Mouse (Mus musculus) adrenal gland, postnatal 25 days (tissue): ENCODE data around the gene Fchsd2. TPM values are rescaled to one million over a fixed set of nuclear protein-coding genes. Genes with fewer than 3 reads are reported as not detected.
A peak's percentile ranks its signal among the peaks of the same experiment; 100 is the strongest.

Source experiments
- DNase-seq: peaks from one replicate; pipeline ENCODE4 v3.0.0; 2021; ENCODE audit warnings: mixed read lengths
- total RNA-seq: library from RNA; stranded (reverse); gene quantifications from 2 replicates; pipeline ENCODE4 v1.2.3, GENCODE M21; 2021

The Fchsd2 gene
- total RNA-seq, 1 experiment from 2014 or later = 31.9 TPM

DNA sequence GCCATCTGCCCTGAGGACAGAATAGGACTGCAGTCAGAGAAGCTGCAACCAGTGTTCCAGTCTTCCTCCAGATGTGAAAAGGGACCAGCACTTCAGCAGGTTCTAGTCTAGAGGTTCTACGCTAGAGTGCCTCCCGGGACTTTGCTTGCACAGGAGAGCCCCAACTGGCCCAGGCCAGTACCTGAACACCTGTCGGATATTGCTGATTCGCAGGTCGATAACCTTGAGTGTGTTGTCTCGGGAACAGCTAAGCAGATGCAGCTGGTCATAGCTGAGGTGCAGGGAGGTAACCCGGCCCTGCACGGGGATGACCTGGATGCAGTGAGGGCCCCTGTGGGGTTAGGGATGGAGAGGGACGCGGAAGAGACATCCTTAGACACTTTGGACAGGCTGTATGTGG lies 197.7 kb downstream of the Fchsd2 start:
- DNase-seq = no peak

DNA sequence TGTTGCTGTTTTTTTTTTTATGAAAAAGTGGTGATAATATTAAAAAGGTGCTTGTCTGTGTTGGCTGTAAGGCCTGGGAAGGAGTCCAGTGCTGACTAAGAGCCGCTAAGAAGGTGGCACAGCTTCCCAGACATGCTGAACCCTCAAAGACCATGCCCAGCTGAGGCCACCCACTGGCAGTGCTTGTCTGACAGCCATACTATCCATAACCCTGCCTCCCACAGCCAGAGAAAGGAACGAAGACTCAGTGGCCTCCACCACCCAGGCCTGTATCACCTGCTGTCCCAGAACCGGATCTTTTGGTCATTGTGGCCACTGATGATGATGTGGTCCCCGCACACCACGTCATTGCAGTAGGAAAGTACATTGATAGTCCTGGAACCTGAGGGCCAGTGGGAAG lies 198.5 kb downstream of the Fchsd2 start:
- DNase-seq = no peak

DNA sequence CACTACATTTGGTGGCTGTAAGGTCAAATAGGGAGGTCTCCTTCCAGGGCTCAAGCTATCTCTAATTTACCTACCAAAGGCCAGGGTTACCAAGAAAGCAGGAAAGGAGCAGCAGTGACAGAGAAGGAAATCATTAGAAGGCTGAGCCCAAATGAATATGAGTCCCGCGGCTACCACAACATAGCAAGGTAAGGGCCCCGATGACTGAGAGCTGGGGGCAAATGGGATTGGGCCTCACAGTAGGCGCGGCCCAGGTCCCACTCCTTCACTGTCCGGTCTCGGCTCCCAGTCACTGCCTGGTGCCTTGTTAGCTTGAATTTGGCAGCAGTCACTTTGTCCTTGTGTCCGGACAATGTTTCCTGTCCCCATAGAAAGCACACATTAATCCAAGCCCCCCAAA lies 199.0 kb downstream of the Fchsd2 start:
- DNase-seq = no peak

DNA sequence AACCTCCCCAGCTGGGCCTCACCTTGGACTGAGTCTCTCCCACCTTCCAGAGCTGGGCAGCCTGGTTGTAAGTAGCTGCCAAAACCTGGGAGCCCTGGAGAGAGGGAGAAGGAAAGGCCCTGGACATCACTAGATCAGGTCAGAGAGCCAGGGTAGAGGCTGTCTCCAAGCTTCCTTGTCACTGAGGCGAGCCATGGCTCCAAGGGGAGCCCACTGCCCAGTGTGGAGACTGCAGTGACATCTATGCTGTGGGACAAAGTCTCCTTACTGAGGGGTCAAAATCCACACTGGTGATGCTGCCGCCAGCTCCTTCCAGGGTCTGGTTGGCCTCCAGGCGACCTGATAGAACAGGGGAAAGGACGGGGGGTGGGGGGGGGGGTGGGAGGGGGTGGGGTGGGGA lies 199.4 kb downstream of the Fchsd2 start:
- DNase-seq = no peak

DNA sequence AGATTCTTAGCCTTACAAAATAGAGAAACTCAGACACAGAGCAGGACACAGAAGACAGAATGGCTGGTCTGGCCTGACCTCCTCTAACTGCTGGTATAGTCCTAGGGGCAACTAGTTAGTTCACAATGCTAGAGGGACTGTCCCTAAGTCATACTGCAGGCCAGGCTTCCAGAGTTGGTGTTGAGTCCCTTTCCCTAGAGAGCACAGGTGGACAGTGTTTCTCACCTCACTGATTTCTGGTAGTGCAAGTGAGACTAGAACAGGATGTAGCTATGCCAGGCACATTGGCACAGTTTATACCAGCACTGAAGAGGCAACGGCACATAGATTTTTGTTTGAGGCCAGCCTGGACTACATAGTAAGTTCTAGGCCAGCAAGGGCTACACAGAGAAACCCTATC lies 200.0 kb downstream of the Fchsd2 start:
- DNase-seq = no peak

DNA sequence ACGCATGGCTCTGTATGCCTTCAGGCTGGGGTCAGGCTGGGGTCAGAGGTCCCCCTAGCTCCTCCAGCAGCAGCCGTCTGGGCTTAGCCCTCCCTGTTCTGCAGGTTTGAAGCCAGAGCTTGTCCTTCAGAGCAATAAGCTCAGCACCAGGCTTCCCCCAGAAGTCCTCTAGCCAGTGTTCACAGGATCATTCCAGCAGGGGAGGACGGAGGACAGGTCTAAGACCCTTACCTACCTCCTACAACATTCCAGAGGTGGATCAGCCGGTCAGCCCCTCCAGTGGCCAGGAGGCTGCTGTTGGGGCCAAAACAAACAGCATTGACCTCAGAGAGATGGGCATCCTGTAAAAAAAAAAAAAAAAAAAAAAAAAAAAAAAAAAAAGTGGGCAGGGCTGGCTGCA lies 200.5 kb downstream of the Fchsd2 start:
- no peak for DNase-seq

DNA sequence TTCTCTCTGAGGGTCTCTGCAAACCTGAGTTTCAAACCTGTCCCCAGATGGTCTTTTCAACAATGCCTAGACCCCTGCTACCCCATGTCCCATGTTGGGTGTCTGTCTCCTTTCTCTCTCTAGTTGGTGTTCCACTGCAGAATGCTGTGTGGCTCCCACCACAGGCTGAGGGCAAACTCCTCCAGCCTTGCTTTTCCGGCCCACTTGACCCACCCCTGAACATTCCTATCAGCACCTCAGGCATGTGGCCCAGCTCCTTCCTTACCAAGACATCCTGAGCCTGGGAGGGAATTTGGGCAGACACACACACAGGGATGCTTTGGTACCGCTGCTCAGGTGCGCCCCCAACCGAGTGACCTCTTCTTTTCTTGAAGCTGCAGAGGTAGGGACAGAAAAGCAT lies 200.9 kb downstream of the Fchsd2 start:
- DNase-seq = no peak

DNA sequence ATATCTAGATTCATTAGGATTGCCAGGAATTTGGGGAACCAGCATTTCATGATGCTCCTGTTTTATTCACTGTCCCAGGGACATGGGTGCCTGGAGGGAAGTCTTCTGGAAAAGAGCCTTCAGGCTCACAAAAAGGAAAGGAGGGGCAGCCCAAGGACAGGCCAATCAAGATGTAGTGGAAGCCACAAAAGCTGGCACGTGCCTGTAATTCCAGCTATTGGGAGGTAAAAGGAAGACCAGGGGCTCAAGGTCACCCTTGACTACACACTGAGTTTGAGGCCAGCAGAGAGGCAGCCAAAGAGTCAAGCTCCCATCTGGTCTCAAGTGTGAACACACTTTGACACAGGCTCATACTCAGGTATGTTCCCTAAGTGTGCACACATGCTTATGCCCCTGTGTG lies 202.8 kb downstream of the Fchsd2 start:
- no peak for DNase-seq

DNA sequence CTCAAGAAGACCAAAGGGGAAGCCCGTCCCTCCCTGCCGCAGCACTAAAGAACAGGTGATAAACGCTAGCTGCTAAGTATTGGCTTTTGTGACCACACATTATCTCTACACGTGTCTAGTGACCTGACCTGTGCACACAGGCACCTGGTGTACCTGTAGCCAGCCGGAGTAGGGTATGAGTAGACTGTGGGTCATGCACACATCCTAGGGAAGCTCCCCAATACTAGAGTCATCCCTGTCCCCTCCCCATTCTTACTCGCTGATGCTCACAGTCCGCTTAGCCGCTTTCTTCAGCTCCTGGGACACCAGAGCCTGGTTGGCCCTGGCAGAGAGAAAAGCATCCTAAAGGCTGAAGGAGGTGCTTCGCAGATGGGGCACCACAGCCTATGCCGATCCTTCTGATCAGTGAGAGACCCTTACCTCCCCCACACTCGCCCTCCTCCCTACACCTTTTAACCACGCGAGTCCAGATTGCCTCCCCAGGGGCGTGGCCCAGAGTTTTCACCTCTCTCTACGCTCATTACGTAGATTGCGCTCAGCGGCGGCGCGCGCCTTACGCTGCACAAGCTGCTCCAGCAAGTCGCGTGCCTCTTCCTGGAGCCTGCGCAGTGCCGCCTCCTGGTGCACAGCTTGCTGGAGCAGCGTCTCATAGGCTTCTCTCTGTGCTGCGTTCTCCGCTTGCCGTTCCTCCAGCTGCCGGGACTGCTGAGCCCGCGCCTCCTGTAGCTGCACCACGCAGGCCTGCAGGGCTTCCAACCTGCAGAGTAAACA lies 203.8 kb downstream of the Fchsd2 start:
- DNase-seq = peak; percentile 79

DNA sequence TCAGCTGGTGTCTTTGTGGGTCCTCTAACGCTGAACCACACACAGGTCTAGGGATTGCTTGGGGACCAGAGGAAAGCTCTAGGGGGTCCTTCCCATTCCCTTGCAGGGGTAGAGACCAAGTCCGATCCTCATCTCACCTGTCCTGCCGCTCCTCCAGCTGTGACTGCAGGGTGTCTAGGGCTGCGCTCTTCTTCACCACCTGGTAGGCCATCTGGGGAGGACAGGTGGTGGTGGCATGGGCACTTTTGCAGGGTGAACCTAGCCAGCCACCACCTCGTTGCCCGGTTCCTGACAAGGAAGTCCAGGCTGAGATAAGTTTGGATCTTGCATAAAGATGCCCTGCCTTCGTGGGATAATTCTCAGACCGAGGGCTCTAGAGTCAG lies 204.4 kb downstream of the Fchsd2 start:
- DNase-seq = no peak

DNA sequence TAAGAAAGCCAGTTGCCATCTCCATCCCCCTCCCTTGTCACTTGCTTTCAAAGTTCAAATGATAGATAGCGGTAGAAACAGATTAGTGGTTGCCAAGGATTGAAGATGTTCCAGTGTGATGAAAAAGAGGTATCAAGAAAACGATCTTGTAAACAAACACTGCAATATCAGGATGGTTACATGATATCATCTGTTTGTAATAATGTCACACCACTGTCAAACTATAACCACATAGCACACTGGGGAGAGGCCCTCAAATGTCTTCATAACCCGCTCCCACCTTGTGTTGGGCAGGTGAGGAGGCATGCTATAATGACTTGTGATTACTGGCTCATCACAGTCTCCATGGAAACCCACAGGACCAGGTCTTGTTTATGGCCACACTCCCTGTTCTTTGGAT lies 205.7 kb downstream of the Fchsd2 start:
- no peak for DNase-seq

DNA sequence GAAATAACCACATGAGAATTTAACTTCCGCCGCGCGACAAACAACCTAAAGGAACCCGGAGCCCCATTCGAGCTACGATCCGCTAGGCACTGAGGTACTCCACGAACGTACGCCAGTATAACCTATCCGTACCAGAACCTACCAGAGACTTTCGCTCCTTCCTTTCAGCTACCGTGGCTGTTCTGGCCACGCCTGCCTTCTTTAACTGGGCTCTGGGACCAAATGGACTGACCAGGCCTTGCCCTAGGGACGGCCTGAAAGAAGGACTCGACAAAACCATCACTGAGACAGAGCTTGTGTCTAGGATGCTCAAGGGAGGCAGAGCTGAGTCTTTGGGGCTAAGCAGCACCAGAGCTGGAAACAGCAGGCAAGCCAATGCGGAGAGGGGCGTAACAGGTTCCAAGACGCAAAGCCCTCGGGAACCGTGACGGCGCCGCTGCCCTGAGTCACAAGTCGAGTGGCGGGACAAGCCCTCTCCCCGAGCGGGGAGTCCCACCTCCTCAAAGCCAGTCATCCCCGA lies 208.8 kb downstream of the Fchsd2 start:
- DNase-seq = no peak

DNA sequence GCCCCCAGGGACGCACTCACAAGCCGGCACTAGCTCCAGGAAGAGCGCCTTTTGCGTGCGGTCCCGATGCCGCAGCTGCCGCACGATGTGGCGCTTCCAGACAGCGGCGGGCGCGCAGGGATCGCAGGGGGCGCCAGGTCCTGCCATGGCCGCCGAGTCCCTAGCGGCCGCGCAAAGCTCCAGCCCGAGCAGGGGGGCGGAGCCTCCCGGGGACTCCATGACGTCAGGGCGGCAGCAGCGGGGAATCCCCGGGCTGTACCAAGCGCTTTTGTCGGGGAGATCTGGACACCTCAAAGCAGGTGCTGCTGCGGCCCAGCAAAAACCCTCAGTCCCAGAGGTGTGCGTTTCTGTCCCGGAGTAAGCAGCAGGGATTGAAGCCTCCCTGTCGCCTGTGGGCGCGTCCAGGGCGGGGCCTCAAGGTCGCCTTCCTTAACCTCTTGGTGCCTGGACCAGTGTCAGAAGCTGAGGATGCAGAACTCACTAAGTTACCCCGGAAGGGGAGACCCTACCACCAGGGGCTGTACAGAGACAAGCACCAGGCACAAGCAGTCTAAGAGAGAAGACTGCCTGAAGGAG lies 209.3 kb downstream of the Fchsd2 start, which contains the start of gene Atg16l2:
Gene Atg16l2 (minus strand): TSS at position 371 of the 576 bp plus-strand sequence.
- DNase-seq = peak; percentile 92

DNA sequence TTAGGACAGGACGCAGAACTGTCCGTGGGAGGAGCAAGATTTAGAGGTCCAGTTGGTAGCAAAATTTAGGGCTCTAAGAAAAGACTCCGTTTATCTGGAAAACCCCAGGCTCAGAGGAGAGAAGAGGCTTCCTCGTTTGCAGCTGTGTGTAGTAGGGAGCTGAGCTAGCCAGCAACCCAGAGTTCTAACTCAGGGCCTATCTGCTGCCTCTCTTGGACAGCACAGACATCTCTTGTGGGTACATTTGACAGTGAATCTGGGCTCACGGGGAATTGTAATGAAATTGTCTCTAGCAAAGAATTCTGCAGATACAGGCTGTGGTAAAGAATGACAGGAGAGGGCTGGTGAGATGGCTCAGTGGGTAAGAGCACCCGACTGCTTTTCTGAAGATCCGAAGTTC lies 210.0 kb downstream of the Fchsd2 start:
- DNase-seq = no peak

DNA sequence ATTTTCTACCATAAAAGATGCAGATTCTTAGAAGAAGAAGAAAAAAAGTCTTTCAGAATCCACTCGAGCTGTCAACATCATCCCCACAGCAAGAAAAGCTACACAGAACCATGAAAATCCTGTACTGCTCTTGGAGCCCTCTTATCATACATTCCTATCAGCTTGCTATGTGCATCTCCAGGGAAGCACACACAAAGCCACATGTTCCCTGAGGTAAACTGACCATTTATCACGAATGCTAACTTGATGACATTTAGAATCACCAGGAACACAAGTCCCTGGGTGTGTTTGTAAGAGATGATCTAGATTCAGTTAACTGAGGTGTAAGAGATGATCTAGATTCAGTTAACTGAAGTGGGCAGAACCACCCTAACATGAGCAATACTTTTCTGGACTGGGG lies 214.2 kb downstream of the Fchsd2 start:
- no peak for DNase-seq

DNA sequence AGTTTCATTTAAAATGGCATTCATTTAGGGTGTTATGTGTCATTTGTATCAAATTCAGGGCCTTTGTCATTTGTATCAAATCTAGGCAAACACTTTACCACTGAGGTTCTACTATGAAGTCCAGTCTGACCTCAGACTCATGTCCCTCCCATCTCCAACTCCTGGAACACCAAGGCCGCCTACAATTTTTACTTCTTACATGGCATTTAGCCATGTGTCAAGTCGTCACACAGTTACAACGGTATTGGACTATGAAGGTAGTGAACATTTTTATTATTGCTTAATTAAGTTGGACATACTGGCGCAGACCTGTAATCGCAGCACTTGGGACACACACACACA lies 217.3 kb downstream of the Fchsd2 start:
- no peak for DNase-seq

DNA sequence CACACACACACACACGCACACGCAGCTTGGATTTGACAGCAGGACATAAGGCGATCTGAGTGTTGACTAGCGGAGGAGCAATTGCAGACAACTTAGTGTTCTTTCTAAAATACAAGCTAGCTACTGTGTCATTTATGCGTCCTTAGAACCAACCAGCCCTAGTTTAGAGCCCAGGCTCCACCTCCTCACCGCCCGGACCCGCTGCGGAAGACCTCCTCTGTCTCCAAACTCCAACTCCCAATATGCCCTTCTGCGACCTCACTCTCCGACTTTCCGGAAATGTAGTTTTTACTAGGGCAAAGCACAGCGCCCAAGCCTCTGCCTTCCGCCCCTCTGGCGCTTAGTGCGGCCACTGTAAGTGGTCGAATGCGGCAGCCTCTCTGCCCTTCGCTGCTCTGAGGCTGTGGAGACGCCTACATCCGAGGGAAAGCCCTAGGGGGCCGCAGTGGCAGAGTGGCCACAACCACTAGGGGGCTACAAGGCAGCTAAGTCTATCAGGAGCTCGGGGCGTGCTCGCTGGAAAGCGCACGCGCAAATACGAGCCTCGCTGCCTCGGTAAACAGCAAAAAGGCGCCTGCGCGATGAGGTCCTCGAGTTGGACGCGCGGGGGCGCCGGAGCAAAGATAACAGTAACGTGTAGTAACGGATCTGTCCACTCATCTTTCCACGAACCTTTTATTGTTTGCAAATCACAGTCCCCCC lies 217.8 kb downstream of the Fchsd2 start:
- peak; percentile 95 for DNase-seq

DNA sequence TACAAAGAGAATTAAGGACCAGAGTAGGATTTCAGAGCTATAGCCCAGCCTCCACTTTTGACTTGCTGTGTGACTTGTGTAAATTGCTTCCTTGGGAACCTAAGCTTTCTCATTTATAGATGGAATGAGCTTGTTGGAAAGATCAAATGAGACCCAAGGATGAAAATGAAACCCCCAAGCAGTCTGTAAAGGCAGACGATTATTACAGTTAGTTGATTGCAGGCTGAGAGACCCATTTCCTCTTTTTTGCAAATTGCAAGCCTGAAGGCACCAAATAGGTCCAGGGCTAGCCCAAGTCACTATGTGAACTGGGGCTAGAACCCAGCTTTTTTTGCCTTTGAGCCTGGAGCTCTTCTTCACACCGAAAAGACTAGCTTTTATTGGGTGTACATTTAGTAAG lies 218.4 kb downstream of the Fchsd2 start:
- DNase-seq = no peak

DNA sequence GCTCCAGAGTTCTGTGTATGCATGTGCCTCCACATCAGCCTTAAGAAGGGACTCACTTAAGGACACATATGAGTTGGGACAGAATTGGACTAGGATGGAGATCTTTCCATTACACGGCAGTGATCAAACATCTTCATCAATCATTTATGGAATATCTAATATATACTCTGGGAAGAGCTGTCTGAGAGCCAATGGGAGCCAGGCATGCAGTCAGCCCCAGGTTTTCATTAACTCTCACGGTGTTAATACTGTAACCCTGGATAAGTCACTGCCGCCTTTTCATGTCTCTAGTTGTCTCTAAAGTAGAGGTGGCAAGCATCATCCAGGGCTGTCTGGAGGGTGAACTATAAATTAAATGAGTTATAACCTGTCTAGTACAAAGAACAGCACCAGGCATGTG lies 220.4 kb downstream of the Fchsd2 start:
- DNase-seq = no peak

DNA sequence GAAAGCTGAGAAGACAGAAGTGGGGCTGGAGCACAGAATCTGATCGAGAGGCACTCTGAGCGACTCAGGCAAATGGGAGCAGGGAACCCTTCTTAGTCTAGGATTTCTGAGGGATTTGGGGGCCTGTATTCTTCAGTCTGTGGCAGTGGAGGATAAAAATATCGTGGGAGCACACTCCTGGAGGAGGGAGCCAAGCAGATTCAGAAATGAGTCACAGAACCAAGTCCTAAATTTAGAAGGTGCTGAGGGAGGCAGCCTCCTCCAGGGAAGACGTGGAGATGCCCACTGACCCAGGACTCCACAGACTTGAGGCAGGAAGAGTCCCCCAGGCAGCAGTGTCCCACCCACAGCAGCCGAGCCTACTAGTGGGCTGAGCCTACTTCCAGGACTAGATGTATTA lies 221.7 kb downstream of the Fchsd2 start:
- no peak for DNase-seq

DNA sequence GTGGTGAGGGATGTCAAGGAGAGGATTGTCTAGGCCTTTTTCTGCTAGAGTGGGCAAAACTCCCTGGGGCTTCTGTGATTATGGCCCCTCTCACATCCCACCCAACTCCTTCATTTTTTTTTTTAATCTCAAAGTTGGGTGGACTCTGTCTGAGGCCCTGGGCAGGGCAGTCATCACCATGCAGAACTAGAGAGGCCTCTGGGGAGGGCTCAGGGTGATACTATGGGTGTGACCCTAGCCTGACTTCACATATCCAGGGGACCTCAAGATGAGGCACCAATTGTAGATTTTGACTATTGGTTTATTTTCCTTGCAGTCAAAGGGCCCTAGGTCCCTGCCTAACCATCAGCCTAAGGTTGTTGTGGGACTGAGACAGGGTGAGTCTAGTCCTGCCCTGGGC lies 223.0 kb downstream of the Fchsd2 start:
- DNase-seq = no peak

DNA sequence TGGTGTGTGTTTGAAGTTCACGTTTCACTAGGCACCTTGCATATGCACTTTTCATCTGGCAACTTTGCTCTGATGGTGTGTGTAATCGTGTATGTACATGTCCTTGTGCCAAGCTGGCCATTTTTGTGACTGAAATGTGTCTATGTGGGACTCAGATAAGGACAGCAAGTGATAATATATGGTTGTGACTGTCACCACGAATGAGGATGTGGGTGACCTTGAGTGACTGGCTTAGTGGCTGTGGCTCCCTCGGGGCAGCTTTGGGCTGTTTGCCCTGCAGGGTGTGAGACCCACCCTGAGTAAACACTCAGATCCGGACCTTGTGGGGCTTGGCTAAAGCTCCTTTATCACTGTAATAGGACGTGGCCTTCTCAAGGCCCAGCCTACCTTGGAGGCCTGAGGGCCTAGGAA lies 223.9 kb downstream of the Fchsd2 start:
- no peak for DNase-seq

DNA sequence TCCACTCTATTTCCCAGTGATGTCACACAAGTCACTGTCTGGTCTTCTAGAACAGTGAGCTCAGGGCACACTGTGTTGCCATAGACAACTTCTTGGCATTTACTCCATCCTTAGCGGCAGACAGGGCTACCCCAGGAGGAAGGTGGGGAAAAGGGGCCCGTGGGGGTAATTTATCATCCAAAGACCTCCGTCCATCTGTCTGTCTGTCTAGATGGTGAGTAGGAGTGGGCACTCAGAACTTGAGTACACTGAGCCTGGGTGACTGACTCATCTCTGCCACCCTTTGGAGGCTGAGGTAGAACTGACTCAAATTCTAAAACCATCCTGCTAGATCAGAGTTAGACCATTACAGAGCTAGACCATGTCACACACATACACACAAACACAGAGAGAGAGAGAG lies 224.4 kb downstream of the Fchsd2 start, which contains the start of gene Stard10:
Gene Stard10 (plus strand): TSS at position 73 of the 400 bp plus-strand sequence.
- DNase-seq = no peak
